Mouse (Mus musculus): Measurements from ENCODE around the gene Mthfd1.

DNA sequence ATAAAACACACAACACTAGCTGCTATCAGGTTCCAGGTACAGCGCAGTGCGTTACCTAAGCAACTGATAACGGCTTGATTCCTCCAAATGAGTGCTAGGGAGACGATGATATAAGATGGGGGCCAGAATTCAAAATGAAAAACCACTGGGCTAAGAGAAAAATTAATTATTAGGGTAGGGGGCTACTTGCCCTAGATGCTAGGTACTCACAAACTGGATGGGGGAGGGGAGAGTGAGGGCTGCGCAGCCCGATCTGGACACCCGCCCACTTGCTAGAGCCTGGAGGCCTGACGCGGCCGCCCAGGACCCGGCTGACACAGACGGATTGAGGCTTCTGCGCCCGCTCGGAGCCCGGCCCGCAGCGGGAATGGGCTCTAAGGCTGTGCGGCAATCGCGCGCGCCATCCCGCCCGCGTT, 113.7 kb downstream of the Mthfd1 start:
- no peak for TF ChIP-seq CTCF (IDR thresholded peaks at IDR 0.05; ENCODE audit: borderline replicate concordance, control insufficient read depth, extremely low read depth, insufficient read depth, low read length, poor library complexity)
- TF ChIP-seq POLR2A (IDR thresholded peaks at IDR 0.05; ENCODE audit: control insufficient read depth, extremely low read depth, insufficient read depth, low read length, poor library complexity) = no peak
